Mouse (Mus musculus) neural tube, embryonic 14.5 days (tissue): ENCODE data around the gene Atf6. TPM values are rescaled to one million over a fixed set of nuclear protein-coding genes. Genes with fewer than 3 reads are reported as not detected.

ENCODE experiments used
- ATAC-seq: fragments of 200-750 bp; cut with Nextera tagmentation; 2 replicates; pipeline ENCODE4 v1.8.0; 2017; ENCODE audit warnings: low read depth, mild to moderate bottlenecking, moderate TSS enrichment, moderate library complexity
- H3K27ac ChIP-seq: fragments of 300-500 bp; sonication (generic); 2 replicates; pipeline ENCODE4 v1.5.1; 2014; ENCODE audit warnings: low read depth, mild to moderate bottlenecking, control low read depth, low read length, moderate library complexity, mixed read lengths
- H3K27me3 ChIP-seq: fragments of 300-500 bp; sonication (generic); 2 replicates; pipeline ENCODE4 v1.6.1; 2014; ENCODE audit warnings: low read length; ENCODE audit not compliant: control insufficient read depth, insufficient read depth
- H3K36me3 ChIP-seq: fragments of 300-500 bp; sonication (generic); 2 replicates; pipeline ENCODE4 v1.6.1; 2014; ENCODE audit warnings: low read length, mixed read lengths; ENCODE audit not compliant: control insufficient read depth, insufficient read depth
- H3K4me1 ChIP-seq: fragments of 300-500 bp; sonication (generic); 2 replicates; pipeline ENCODE4 v1.6.1; 2014; ENCODE audit warnings: low read length; ENCODE audit not compliant: control insufficient read depth, insufficient read depth
- H3K4me2 ChIP-seq: fragments of 300-500 bp; sonication (generic); 2 replicates; pipeline ENCODE4 v1.6.1; 2014; ENCODE audit warnings: mild to moderate bottlenecking, low read depth, low read length, control low read depth
- H3K4me3 ChIP-seq: fragments of 300-500 bp; sonication (generic); 2 replicates; pipeline ENCODE4 v1.5.1; 2014; ENCODE audit warnings: low read depth, low read length, control low read depth, mixed read lengths
- H3K9ac ChIP-seq: fragments of 300-500 bp; sonication (generic); replicated peaks from 2 replicates; pipeline ENCODE4 v1.6.1; 2014; ENCODE audit warnings: low read depth, mild to moderate bottlenecking, control low read depth, low read length, mixed read lengths
- H3K9me3 ChIP-seq: fragments of 300-500 bp; sonication (generic); 2 replicates; pipeline ENCODE4 v1.6.1; 2016; ENCODE audit warnings: low read length; ENCODE audit not compliant: control insufficient read depth
- WGBS: fragments of 180-500 bp; shearing (Covaris S2); extraction: QIAGEN DNeasy Blood & Tissue Kit; methylation state at CpG from one replicate; pipeline ENCODE4 v1.1.7; 2014; 5-methylcytosine and 5-hydroxymethylcytosine counted together
- polyA plus RNA-seq: library from polyadenylated mRNA; unstranded; fragments of >200 nt; fragmentation: Nextera tagmentation; extraction: Ambion mirVana; gene quantifications from 2 replicates; pipeline ENCODE4 v1.2.1, GENCODE M21; 2014

The Atf6 gene
- polyA plus RNA-seq, 1 experiment from 2014 or later = 10.1 TPM

GRCm38 (mm10) chr1:170868107-170868904 is 735 bp upstream of the Atf6 start:
- Histone ChIP-seq H3K4me2 (peak overlapping the region; percentile 74), H3K9ac (peak overlapping the region; percentile 54; the same call in 1 of the 2 replicates), H3K27ac (peak overlapping the region; percentile 52; the same call in 1 of the 2 replicates), H3K4me1 (0 out of 2 replicates have a peak, but pooled peaks cover 7% of the 10 kb centered on the region), H3K36me3 (no peaks in the 10 kb centered on the region; the same call in 1 of the 2 replicates), H3K27me3 (no peaks in the 10 kb centered on the region), H3K9me3 (no peaks in the 10 kb centered on the region), H3K4me3 (peak overlapping the region; percentile 88)
- ATAC-seq = peak; percentile 90
- under 1% methylated on average over 33 of the region's 33 CpGs for WGBS

- 5% methylated on average over 30 of the region's 30 CpGs for WGBS
- peak; percentile 70 for ATAC-seq
- Histone ChIP-seq H3K4me1 (0 out of 2 replicates have a peak, but pooled peaks cover 7% of the 10 kb centered on the region), H3K9ac (peak overlapping the region; percentile 81), H3K27ac (peak overlapping the region; percentile 69), H3K9me3 (no peaks in the 10 kb centered on the region), H3K4me2 (peak overlapping the region; percentile 74), H3K36me3 (no peaks in the 10 kb centered on the region; the same call in 1 of the 2 replicates), H3K4me3 (peak overlapping the region; percentile 88), H3K27me3 (no peaks in the 10 kb centered on the region)
Measured at GRCm38 (mm10) chr1:170866992-170867690, 430 bp downstream of the Atf6 start.

DNA sequence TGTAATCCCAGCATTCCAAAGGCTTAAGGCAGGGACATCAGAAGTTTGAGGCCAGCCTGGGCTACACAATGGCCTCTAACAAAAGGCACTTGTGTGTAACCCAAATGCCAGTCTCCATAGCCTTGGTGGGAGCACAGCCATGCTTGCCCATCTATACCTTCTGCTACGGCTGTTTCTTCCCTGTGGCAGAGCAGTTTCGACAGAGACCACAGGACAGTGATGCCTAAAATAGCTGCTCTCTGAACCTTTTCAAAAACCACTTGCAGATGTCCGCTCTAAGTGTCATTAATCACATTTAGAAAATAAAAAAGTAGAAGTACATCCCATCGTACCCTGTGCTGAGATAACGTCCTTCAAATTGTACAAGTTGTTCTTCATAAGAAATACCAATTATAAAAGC is 2.2 kb downstream of the Atf6 start:
- H3K9ac ChIP-seq = no peak overlapping the region
- no peak for ATAC-seq
- H3K4me3 ChIP-seq = no peak overlapping the region
- no peaks in the 10 kb centered on the region for H3K27me3 ChIP-seq
- H3K27ac ChIP-seq = no peak overlapping the region
- H3K9me3 ChIP-seq = no peaks in the 10 kb centered on the region
- WGBS = 92% methylated on average over 5 of the region's 5 CpGs
- no peak overlapping the region for H3K4me2 ChIP-seq
- 0 out of 2 replicates have a peak, but pooled peaks cover 7% of the 10 kb centered on the region for H3K4me1 ChIP-seq
- no peaks in the 10 kb centered on the region for H3K36me3 ChIP-seq

DNA sequence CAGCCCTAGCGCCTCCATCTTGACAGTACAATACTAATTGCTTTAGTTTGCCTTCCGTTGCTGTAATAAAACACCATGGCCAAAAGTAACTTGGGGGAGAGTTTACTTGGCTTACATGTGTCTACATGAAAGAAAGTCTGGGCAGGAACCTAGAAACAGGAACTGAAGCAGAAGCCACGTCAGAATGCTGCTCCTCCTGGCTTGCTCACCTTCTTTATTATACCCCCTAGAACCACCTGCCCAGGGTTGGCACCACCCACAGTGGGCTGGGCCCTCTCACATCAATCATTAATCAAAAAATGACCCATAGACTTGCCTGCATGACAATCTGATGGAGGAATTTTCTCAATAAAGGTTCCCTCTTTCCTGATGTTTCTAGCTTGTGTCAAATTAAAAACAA is 2.8 kb downstream of the Atf6 start:
- H3K27me3 ChIP-seq = no peaks in the 10 kb centered on the region
- no peaks in the 10 kb centered on the region for H3K36me3 ChIP-seq
- ATAC-seq = no peak
- no peak overlapping the region for H3K4me3 ChIP-seq
- no peak overlapping the region for H3K9ac ChIP-seq
- H3K4me1 ChIP-seq = 0 out of 2 replicates have a peak, but pooled peaks cover 7% of the 10 kb centered on the region
- no peak overlapping the region for H3K27ac ChIP-seq
- no peaks in the 10 kb centered on the region for H3K9me3 ChIP-seq
- H3K4me2 ChIP-seq = no peak overlapping the region
- WGBS = 85% methylated on average over 3 of the region's 3 CpGs

GRCm38 (mm10) chr1:170864234-170864633 is 3.3 kb downstream of the Atf6 start:
- no peak overlapping the region for H3K9ac ChIP-seq
- H3K9me3 ChIP-seq = no peaks in the 10 kb centered on the region
- ATAC-seq = no peak
- H3K4me1 ChIP-seq = 0 out of 2 replicates have a peak, but pooled peaks cover 7% of the 10 kb centered on the region
- H3K27ac ChIP-seq = no peak overlapping the region
- no peak overlapping the region for H3K4me2 ChIP-seq
- H3K36me3 ChIP-seq = no peaks in the 10 kb centered on the region
- H3K27me3 ChIP-seq = no peaks in the 10 kb centered on the region
- H3K4me3 ChIP-seq = no peak overlapping the region

- 0 out of 2 replicates have a peak, but pooled peaks cover 7% of the 10 kb centered on the region for H3K4me1 ChIP-seq
- no peak overlapping the region for H3K4me2 ChIP-seq
- H3K27me3 ChIP-seq = no peaks in the 10 kb centered on the region
- ATAC-seq = no peak
- no peak overlapping the region for H3K9ac ChIP-seq
- H3K4me3 ChIP-seq = no peak overlapping the region
- WGBS = 77% methylated on average over 4 of the region's 4 CpGs
- H3K36me3 ChIP-seq = no peaks in the 10 kb centered on the region
- H3K27ac ChIP-seq = no peak overlapping the region
- H3K9me3 ChIP-seq = no peaks in the 10 kb centered on the region
Measured at GRCm38 (mm10) chr1:170863033-170863432, 4.5 kb downstream of the Atf6 start.

DNA sequence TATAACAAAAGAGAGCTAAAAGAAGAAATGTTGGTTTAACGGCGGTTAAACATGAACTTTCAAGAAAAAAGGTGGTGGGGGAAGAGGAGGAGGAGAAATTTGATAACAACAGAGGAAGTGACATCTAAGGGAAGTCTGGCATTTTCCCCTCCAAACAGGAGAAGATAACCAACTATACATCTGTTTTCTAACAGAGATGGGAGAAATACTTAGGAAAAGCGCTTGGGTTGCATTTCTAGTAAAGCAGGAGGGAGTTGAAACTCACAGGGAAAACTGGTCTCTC is 5.2 kb downstream of the Atf6 start:
- 0 out of 2 replicates have a peak, but pooled peaks cover 7% of the 10 kb centered on the region for H3K4me1 ChIP-seq
- no peak overlapping the region for H3K27ac ChIP-seq
- 82% methylated on average over 3 of the region's 3 CpGs for WGBS
- no peak for ATAC-seq
- H3K9me3 ChIP-seq = no peaks in the 10 kb centered on the region
- no peak overlapping the region for H3K4me3 ChIP-seq
- no peaks in the 10 kb centered on the region for H3K36me3 ChIP-seq
- H3K9ac ChIP-seq = no peak overlapping the region
- no peaks in the 10 kb centered on the region for H3K27me3 ChIP-seq
- H3K4me2 ChIP-seq = no peak overlapping the region

DNA sequence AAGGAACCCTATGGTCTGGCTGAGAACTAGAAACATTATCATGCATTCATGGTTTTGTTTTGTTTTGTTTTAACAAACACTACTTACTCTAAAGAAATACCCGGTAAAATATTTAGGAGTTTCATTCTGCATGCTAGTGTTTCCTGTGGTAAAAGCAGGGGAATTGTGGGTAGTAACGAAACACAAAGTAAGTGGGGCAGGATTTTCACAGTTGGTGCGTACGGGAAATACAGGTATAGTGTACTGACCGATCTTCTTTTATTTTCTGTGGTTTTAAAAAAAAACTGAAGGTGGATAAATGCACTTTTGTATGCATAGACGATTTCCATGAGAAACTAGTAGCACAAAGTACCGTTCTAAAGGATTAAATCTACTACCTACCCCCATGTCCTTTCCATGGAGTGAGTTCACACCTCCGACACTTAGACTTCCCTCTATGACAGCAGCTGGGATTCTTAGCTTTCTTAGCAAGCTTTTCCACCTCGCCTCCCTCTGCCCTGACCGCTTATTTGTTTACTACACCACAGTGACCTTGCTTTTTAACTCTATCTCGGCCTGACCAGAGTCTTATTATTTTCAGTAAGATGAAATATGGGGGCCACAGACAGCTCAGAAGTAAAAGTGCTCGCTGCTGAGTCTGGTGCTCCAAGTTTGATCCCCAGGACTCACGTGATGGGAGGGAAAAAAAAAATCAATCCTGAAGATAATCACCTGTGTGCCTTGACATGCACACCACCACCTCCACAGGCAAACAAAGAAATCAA is 5.7 kb downstream of the Atf6 start:
- ATAC-seq = no peak
- H3K9me3 ChIP-seq = no peaks in the 10 kb centered on the region
- 86% methylated on average over 13 of the region's 13 CpGs for WGBS

More for the DNA sequence above, 5.7 kb downstream of the Atf6 start:
- Histone ChIP-seq H3K27me3 (no peaks in the 10 kb centered on the region), H3K36me3 (no peaks in the 10 kb centered on the region), H3K4me3 (no peak overlapping the region), H3K4me2 (no peak overlapping the region), H3K27ac (no peak overlapping the region), H3K4me1 (0 out of 2 replicates have a peak, but pooled peaks cover 6% of the 10 kb centered on the region), H3K9ac (no peak overlapping the region)
